Mouse (Mus musculus) stomach, postnatal 0 days (tissue): ENCODE results near the gene Cyp2c70.

ENCODE experiments used
- CTCF ChIP-seq: IDR thresholded peaks from 2 replicates; pipeline ENCODE4 v1.5.1; 2016; ENCODE audit warnings: antibody characterized with exemption, low read depth, mild to moderate bottlenecking, moderate library complexity
- EP300 ChIP-seq: optimal IDR thresholded peaks from 2 replicates; pipeline ENCODE3; 2016; ENCODE audit warnings: antibody characterized with exemption

DNA sequence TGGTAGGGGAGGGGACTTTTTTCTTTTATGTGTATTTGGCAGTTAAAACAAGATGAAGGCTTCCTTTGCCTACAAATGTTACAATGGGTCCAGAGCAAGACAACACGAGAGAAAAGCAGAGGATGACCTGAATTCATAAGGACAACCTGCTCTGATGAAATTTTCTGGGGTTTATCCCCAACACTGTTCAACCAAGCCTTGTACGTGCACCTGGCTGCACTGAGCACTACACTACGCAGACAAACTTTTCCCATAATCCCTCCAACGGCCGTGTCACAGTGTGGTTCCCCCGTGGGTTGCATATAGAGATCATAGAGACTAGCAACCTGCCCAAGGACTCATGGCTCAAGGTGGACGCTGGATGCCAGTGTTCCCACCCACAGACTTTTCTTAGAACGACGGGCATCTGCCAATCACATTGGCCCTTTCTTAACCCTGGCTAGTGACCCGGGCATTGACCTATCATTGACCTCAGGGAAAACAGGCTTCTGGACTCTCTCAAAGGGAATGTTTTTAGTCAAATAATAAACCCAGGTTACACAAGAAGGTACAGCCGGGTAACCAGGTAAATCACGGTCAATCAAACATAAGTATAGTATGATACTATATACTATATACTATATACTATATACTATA is 39.5 kb upstream of the Cyp2c70 start:
- TF ChIP-seq EP300 (no peak), CTCF (no peak)
